Mouse (Mus musculus) layer of hippocampus, adult 9-11 months (tissue): ENCODE results near the gene Uba7.
"Not testable (repeated sequence)": the region's sequence is repeated elsewhere in the genome, so short reads cannot be mapped to it uniquely, and the experiment has no call there.

Experiments
- DNase-seq: peaks from one replicate; pipeline ENCODE4 v3.0.0; 2022

The Uba7 gene

GRCm38 (mm10) chr9:107995513-107995912 is 20.2 kb downstream of the Uba7 start:
- DNase-seq = no peak

- no peak for DNase-seq
Observed at GRCm38 (mm10) chr9:107996049-107996448, 20.7 kb downstream of the Uba7 start, which contains the start of gene Gm20662. TSS of gene Gm20662 (plus strand) at chr9:107996349.

GRCm38 (mm10) chr9:108001922-108002770 is 26.8 kb downstream of the Uba7 start, which contains the start of gene Ip6k1:
TSS of gene Ip6k1 (plus strand) at chr9:108002501.
- DNase-seq = peak; percentile 100

GRCm38 (mm10) chr9:108002778-108003530 is 27.6 kb downstream of the Uba7 start:
- DNase-seq = no peak

GRCm38 (mm10) chr9:108003531-108003890 is 28.2 kb downstream of the Uba7 start:
- no peak for DNase-seq

- DNase-seq = no peak
Observed at GRCm38 (mm10) chr9:108008041-108008440, 32.7 kb downstream of the Uba7 start.

- no peak for DNase-seq
Observed at GRCm38 (mm10) chr9:108010385-108010784, 35.1 kb downstream of the Uba7 start.

- DNase-seq = not testable (repeated sequence)
Observed at GRCm38 (mm10) chr9:108013577-108013976, 38.3 kb downstream of the Uba7 start.

- no peak for DNase-seq
Observed at GRCm38 (mm10) chr9:108017127-108017526, 41.8 kb downstream of the Uba7 start.

- DNase-seq = no peak
Observed at GRCm38 (mm10) chr9:108020741-108021140, 45.4 kb downstream of the Uba7 start.

- DNase-seq = no peak
Observed at GRCm38 (mm10) chr9:108023216-108023615, 47.9 kb downstream of the Uba7 start.

GRCm38 (mm10) chr9:108026584-108026983 is 51.3 kb downstream of the Uba7 start:
- DNase-seq = no peak

- DNase-seq = no peak
Observed at GRCm38 (mm10) chr9:108027867-108028266, 52.6 kb downstream of the Uba7 start.

- no peak for DNase-seq
Observed at GRCm38 (mm10) chr9:108032126-108032525, 56.8 kb downstream of the Uba7 start.
